Comparison of ENCODE assay signal across 8 mouse cellular contexts in the genomic region with DNA sequence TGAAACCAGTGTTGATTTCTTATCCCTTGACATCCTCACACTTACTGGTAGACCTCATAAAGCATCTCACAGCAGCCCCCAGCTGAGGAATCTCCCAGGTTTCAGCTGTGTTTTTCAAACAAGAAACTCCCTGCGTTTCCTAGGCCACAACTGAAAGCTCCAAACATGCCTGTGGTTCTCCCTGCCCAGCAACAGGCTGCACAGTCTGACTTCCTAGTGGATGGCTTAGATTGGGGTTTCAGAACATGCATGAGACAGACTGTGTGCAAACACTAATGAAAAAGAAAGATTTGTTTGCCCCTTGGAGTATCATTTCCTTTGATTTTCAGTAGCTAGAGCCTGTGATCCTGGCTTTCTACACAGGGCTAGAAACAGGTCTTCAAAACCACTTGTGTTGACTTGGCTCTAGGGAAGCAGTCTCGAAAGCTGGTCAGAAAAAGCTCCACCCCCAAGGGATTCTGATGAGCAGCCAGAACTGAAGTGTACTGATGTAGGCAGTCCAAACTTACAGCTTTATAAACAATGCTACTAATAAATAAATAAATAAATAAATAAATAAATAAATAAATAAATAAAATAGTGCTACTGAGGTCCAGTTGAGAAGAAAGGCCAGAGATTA. TPM values are rescaled to one million over a fixed set of nuclear protein-coding genes. Genes with fewer than 3 reads are reported as not detected.
DNase-seq lines count a peak whose midpoint lies in the region; ATAC-seq lines count a peak whose summit lies in the region.

A gene (minus strand): TSS at position 68 of the 619 bp plus-strand sequence.

- no peak within 1 kb of the TSS for H3K4me3 ChIP-seq in heart, embryonic 11.5 days (ENCODE audit: low read depth, low read length)
- no peak within 1 kb of the TSS for H3K4me3 ChIP-seq in stomach, embryonic 16.5 days (replicated peaks; ENCODE audit: low read length)

- no peak for ATAC-seq in heart, embryonic 11.5 days (replicated peaks; ENCODE audit: insufficient number of reproducible peaks, low FRiP score, low TSS enrichment)
- no peak for ATAC-seq in stomach, embryonic 16.5 days (ENCODE audit: insufficient read depth, low FRiP score)
- no peak for ATAC-seq in CD4-positive, CD25-positive, alpha-beta regulatory T cell, adult 4 months

- no peaks in the 10 kb centered on the region for H3K9me3 ChIP-seq in heart, embryonic 11.5 days (replicated peaks; ENCODE audit: control insufficient read depth, low read length)
- H3K9me3 ChIP-seq in stomach, embryonic 16.5 days (replicated peaks; ENCODE audit: control insufficient read depth, low read length), result no peaks in the 10 kb centered on the region

- 86% methylated on average over 2 of the region's 2 CpGs for WGBS in heart, embryonic 11.5 days (ENCODE audit: insufficient replicate concordance)
- 56% methylated on average over 2 of the region's 2 CpGs for WGBS in stomach, embryonic 16.5 days

- no peaks in the 10 kb centered on the region for H3K36me3 ChIP-seq in heart, embryonic 11.5 days (ENCODE audit: control insufficient read depth, insufficient read depth, low read length)
- no peaks in the 10 kb centered on the region for H3K36me3 ChIP-seq in stomach, embryonic 16.5 days (ENCODE audit: control insufficient read depth, insufficient read depth, low read length)

- no peak within 1 kb of the TSS for H3K4me2 ChIP-seq in heart, embryonic 11.5 days
- H3K4me2 ChIP-seq in stomach, embryonic 16.5 days (ENCODE audit: low read depth, low read length), result no peak within 1 kb of the TSS

- no peak within 1 kb of the TSS for H3K27ac ChIP-seq in heart, embryonic 11.5 days (ENCODE audit: low read depth, low read length)
- H3K27ac ChIP-seq in stomach, embryonic 16.5 days (ENCODE audit: low read length), result no peak within 1 kb of the TSS

- H3K27me3 ChIP-seq in heart, embryonic 11.5 days (ENCODE audit: control insufficient read depth, insufficient read depth, low read length), result no peaks in the 10 kb centered on the region
- no peaks in the 10 kb centered on the region for H3K27me3 ChIP-seq in stomach, embryonic 16.5 days (ENCODE audit: control insufficient read depth, insufficient read depth, low read length)

- DNase-seq in layer of hippocampus, adult 18-20 months (ENCODE audit: low spot score in 2 of 2), result no peak
- DNase-seq in layer of hippocampus, adult 11-12 months (ENCODE audit: low spot score), result no peak
- no peak for DNase-seq in adrenal gland, postnatal 25 days
- DNase-seq in layer of hippocampus, postnatal 36 days, result no peak
- no peak for DNase-seq in kidney, postnatal 14 days

- H3K9ac ChIP-seq in heart, embryonic 11.5 days (ENCODE audit: low read depth, low read length), result no peak within 1 kb of the TSS
- H3K9ac ChIP-seq in stomach, embryonic 16.5 days (ENCODE audit: low read length), result no peak within 1 kb of the TSS

- H3K4me1 ChIP-seq in heart, embryonic 11.5 days (ENCODE audit: control insufficient read depth, insufficient read depth, low read length), result no peaks in the 10 kb centered on the region
- H3K4me1 ChIP-seq in stomach, embryonic 16.5 days (ENCODE audit: control insufficient read depth, insufficient read depth, low read length), result no peaks in the 10 kb centered on the region

RNA-seq across cellular contexts. Expression of the gene that starts here (rescaled TPM):
- 10 to 100 TPM; 14.3 to 14.8 TPM for total RNA-seq in layer of hippocampus, adult 18-20 months (2021)
- total RNA-seq in adrenal gland, postnatal 25 days (2021), result 32.1 and 44.9 TPM in 2 replicates
- 115 TPM in 2 replicates for polyA plus RNA-seq in heart, embryonic 11.5 days (2014; fragmentation: Nextera tagmentation; extraction: Ambion mirVana)
- total RNA-seq in layer of hippocampus, postnatal 36 days (2021), result 10 to 100 TPM; 14.3 to 17.4 TPM
- polyA plus RNA-seq in stomach, embryonic 16.5 days (2015; fragmentation: Nextera tagmentation; extraction: Ambion mirVana), result 59.7 and 66.7 TPM in 2 replicates
- under 1 TPM in 1 of 2 experiments, not detected in 1; 0.30 TPM for polyA plus RNA-seq in CD4-positive, CD25-positive, alpha-beta regulatory T cell, adult 4 months (2017; shearing (Covaris generic))

Comparison
In these comparisons a context has a peak if more than half of its experiments do, and no peak if none do; other contexts are left out.
1. RNA of the gene that starts here (polyA plus RNA-seq): 115 TPM in heart, embryonic 11.5 days and 59.7 to 66.7 TPM in stomach, embryonic 16.5 days; 0.30 TPM in CD4-positive, CD25-positive, alpha-beta regulatory T cell, adult 4 months; every median in the first group is over 10 times any median in the second.